Mouse (Mus musculus): ENCODE data around the gene Mpig6b.

GRCm38 (mm10) chr17:35027277-35028068, 38.5 kb downstream of the Mpig6b start, which contains the start of gene Sapcd1:
- no peak for TF ChIP-seq CTCF (IDR thresholded peaks at IDR 0.05; ENCODE audit: low read depth)
- no peak for TF ChIP-seq EP300 (IDR thresholded peaks at IDR 0.05; ENCODE audit: low read depth)
